Mouse (Mus musculus) gastrocnemius, adult 8-10 months (tissue): ENCODE results near the gene Ffar2. TPM values are rescaled to one million over a fixed set of nuclear protein-coding genes. Genes with fewer than 3 reads are reported as not detected.
"Not testable (repeated sequence)": the region's sequence is repeated elsewhere in the genome, so short reads cannot be mapped to it uniquely, and the experiment has no call there.

Source experiments
- DNase-seq, 2 experiments: peaks; one replicate each; pipeline ENCODE4 v3.0.0; 2022; ENCODE audit warnings: low spot score in 2 of 2
- total RNA-seq, 4 experiments: library from RNA; stranded (reverse); gene quantifications; 2 replicates each; pipeline ENCODE4 v1.2.4; 2022

The Ffar2 gene
- total RNA-seq = 1 to 10 TPM in 2 of 4 experiments, under 1 TPM in 1, not detected in 1; 0.21 to 1.2 (median 1.2) TPM

GRCm38 (mm10) chr7:30823675-30824074, at the start of gene Ffar2:
TSS of gene Ffar2 (minus strand) at chr7:30823775.
- no peak for DNase-seq

- peak; percentile 40 to 45 for DNase-seq
Observed at GRCm38 (mm10) chr7:30873083-30873482, 49.5 kb upstream of the Ffar2 start.

GRCm38 (mm10) chr7:30863386-30863785, 39.8 kb upstream of the Ffar2 start:
- DNase-seq = no peak

GRCm38 (mm10) chr7:30861464-30861863, 37.9 kb upstream of the Ffar2 start, which contains the start of gene Ffar1:
TSS of gene Ffar1 (minus strand) at chr7:30861564.
- DNase-seq = no peak

- DNase-seq = no peak
Observed at GRCm38 (mm10) chr7:30859635-30860402, 36.2 kb upstream of the Ffar2 start.

GRCm38 (mm10) chr7:30859290-30859634, 35.7 kb upstream of the Ffar2 start:
- peak in 1 of 2 experiments; percentile 16 for DNase-seq

GRCm38 (mm10) chr7:30857746-30858145, 34.2 kb upstream of the Ffar2 start:
- DNase-seq = no peak

GRCm38 (mm10) chr7:30856078-30856477, 32.5 kb upstream of the Ffar2 start, which contains the start of gene Ffar3:
TSS of gene Ffar3 (minus strand) at chr7:30856178.
- no peak for DNase-seq

- no peak for DNase-seq
Observed at GRCm38 (mm10) chr7:30851421-30851820, 27.8 kb upstream of the Ffar2 start.

- no peak for DNase-seq
Observed at GRCm38 (mm10) chr7:30847934-30848333, 24.4 kb upstream of the Ffar2 start.

- DNase-seq = no peak
Observed at GRCm38 (mm10) chr7:30847386-30847785, 23.8 kb upstream of the Ffar2 start.

- no peak for DNase-seq
Observed at GRCm38 (mm10) chr7:30846505-30847053, 23.0 kb upstream of the Ffar2 start.

GRCm38 (mm10) chr7:30844676-30845297, 21.2 kb upstream of the Ffar2 start:
- no peak for DNase-seq

- no peak for DNase-seq
Observed at GRCm38 (mm10) chr7:30842092-30842491, 18.5 kb upstream of the Ffar2 start.

- DNase-seq = no peak
Observed at GRCm38 (mm10) chr7:30841379-30841778, 17.8 kb upstream of the Ffar2 start.

- no peak for DNase-seq
Observed at GRCm38 (mm10) chr7:30840306-30840705, 16.7 kb upstream of the Ffar2 start.

- no peak for DNase-seq
Observed at GRCm38 (mm10) chr7:30837277-30837676, 13.7 kb upstream of the Ffar2 start.

- not testable (repeated sequence) for DNase-seq
Observed at GRCm38 (mm10) chr7:30832684-30833083, 9.1 kb upstream of the Ffar2 start.

GRCm38 (mm10) chr7:30832261-30832660, 8.7 kb upstream of the Ffar2 start:
- no peak for DNase-seq

- no peak for DNase-seq
Observed at GRCm38 (mm10) chr7:30829428-30829827, 5.9 kb upstream of the Ffar2 start.

GRCm38 (mm10) chr7:30828871-30829270, 5.3 kb upstream of the Ffar2 start:
- DNase-seq = not testable (repeated sequence)

GRCm38 (mm10) chr7:30826660-30827059, 3.1 kb upstream of the Ffar2 start:
- no peak for DNase-seq
